Comparison of ENCODE assay signal across 8 mouse cellular contexts in the genomic region with DNA sequence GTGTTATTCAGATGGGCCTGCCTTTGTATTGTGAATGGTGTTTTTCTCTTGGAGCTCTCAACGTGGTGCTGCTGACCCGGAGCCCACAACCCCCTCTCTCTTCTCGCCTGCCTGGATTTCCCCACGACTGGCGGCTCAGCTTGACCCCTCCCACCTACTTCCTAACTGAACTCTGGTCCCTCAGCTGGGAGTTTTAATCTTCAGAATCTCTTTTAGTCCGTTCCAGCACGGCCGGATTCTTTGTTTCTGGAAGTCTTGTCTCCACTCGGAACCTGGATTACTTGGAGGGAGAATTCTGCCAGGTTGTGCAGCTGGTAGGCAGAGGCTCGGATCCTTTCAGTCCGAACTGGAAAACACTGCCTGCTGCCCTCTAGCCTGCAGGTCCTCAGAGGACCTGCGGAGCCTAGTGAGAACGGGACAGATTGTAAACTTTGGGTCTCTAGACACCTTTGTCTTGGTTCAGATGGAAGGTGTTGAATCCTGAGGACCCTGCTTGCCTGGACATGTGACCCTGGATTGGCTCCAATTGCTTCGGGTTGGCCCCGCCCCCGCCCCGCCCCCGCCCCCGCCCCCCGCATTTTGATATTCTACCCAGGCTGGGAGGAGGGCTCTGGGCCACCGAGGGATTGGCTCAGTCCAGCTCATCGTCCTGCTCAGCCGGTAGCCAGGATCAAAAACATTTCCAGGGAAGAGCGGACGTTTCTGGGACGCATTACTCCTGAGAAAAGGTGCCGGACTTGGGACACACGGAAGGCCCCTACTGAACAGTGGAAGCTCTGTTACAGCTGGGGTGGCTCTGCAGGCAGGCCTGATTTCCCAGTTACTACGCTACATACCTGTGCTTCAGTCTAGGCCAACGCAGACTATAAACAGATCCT. TPM values are rescaled to one million over a fixed set of nuclear protein-coding genes. Genes with fewer than 3 reads are reported as not detected.
A peak's percentile ranks its signal among the peaks of the same experiment; 100 is the strongest.
DNase-seq lines count a peak whose midpoint lies in the region; ATAC-seq and TF ChIP-seq lines count a peak whose summit lies in the region.

Cyp4f17 (plus strand) TSS at position 200 of the 878 bp plus-strand sequence.

- peak within 1 kb of the TSS; percentile 73 for H3K9ac ChIP-seq in hindbrain, embryonic 14.5 days
- peak within 1 kb of the TSS; percentile 90 for H3K9ac ChIP-seq in liver, adult 2 months (ENCODE audit: low read depth, low read length)
- peak within 1 kb of the TSS; percentile 62 for H3K9ac ChIP-seq in midbrain, embryonic 16.5 days (ENCODE audit: low read depth, low read length)

- DNase-seq in cerebellum, postnatal 14 days, result peak; percentile 29 to 46
- DNase-seq in cerebellum, adult 8-10 months, result no peak
- peak; percentile 50 to 72 for DNase-seq in adrenal gland, postnatal 36 days
- peak; percentile 64 for DNase-seq in forelimb bud, embryonic 11.5 days (ENCODE audit: low read depth, low spot score)
- DNase-seq in hindbrain, embryonic 14.5 days (ENCODE audit: low spot score), result peak; percentile 59
- DNase-seq in liver, adult 2 months (ENCODE audit: extremely low read depth, low read depth, low spot score), result peak; percentile 78
- DNase-seq in left cerebral cortex, adult 8-10 months (ENCODE audit: low spot score in 2 of 2), result no peak

- peak within 1 kb of the TSS; percentile 62 for H3K4me2 ChIP-seq in hindbrain, embryonic 14.5 days (replicated peaks)
- peak within 1 kb of the TSS; percentile 88 for H3K4me2 ChIP-seq in midbrain, embryonic 16.5 days (ENCODE audit: low read length)

- peaks cover 18% of the 10 kb centered on the region; the same call in 1 of the 2 replicates for H3K4me1 ChIP-seq in hindbrain, embryonic 14.5 days (replicated peaks; ENCODE audit: control insufficient read depth, insufficient read depth, low read length)
- peaks cover 20% of the 10 kb centered on the region for H3K4me1 ChIP-seq in liver, adult 2 months (ENCODE audit: control insufficient read depth, insufficient read depth, low read length)
- H3K4me1 ChIP-seq in midbrain, embryonic 16.5 days (ENCODE audit: control insufficient read depth, insufficient read depth, low read length), result peaks cover 19% of the 10 kb centered on the region

- H3K9me3 ChIP-seq in hindbrain, embryonic 14.5 days (ENCODE audit: control insufficient read depth, low read length), result no peaks in the 10 kb centered on the region
- no peaks in the 10 kb centered on the region for H3K9me3 ChIP-seq in midbrain, embryonic 16.5 days (replicated peaks; ENCODE audit: control insufficient read depth, low read length, poor library complexity, severe bottlenecking)

- ATAC-seq in hindbrain, embryonic 14.5 days (ENCODE audit: low FRiP score), result peak; percentile 88
- ATAC-seq in midbrain, embryonic 16.5 days, result peak; percentile 90

- H3K36me3 ChIP-seq in hindbrain, embryonic 14.5 days (replicated peaks; ENCODE audit: control insufficient read depth, insufficient read depth), result no peaks in the 10 kb centered on the region
- peaks cover 13% of the 10 kb centered on the region for H3K36me3 ChIP-seq in liver, adult 2 months (ENCODE audit: control insufficient read depth, insufficient read depth, low read length)
- no peaks in the 10 kb centered on the region for H3K36me3 ChIP-seq in midbrain, embryonic 16.5 days (ENCODE audit: control insufficient read depth, insufficient read depth, low read length)

- peak within 1 kb of the TSS; percentile 34 for H3K4me3 ChIP-seq in hindbrain, embryonic 14.5 days (replicated peaks; ENCODE audit: low read length)
- H3K4me3 ChIP-seq in liver, adult 2 months (ENCODE audit: insufficient read depth, low read depth, low read length), result peak within 1 kb of the TSS; percentile 61
- peak within 1 kb of the TSS; percentile 48 for H3K4me3 ChIP-seq in midbrain, embryonic 16.5 days (ENCODE audit: low read depth, low read length)

- no peaks in the 10 kb centered on the region for H3K27me3 ChIP-seq in hindbrain, embryonic 14.5 days (ENCODE audit: control insufficient read depth, insufficient read depth, low read length)
- no peaks in the 10 kb centered on the region for H3K27me3 ChIP-seq in liver, adult 2 months (ENCODE audit: control insufficient read depth, insufficient read depth, low read length)
- no peaks in the 10 kb centered on the region for H3K27me3 ChIP-seq in midbrain, embryonic 16.5 days (ENCODE audit: control insufficient read depth, insufficient read depth, low read depth, low read length)

- no peak for TF ChIP-seq CTCF in liver, adult 2 months (IDR thresholded peaks at IDR 0.05; ENCODE audit: low read depth, low read length)

- no peaks in the 10 kb centered on the region; the same call in 1 of the 2 replicates for H3K79me2 ChIP-seq in liver, adult 2 months (ENCODE audit: control insufficient read depth, insufficient read depth, low read length)

- H3K27ac ChIP-seq in hindbrain, embryonic 14.5 days, result peak within 1 kb of the TSS; percentile 57
- H3K27ac ChIP-seq in liver, adult 2 months (replicated peaks; ENCODE audit: insufficient read depth, low read depth, low read length), result peak within 1 kb of the TSS; percentile 90
- peak within 1 kb of the TSS; percentile 82 for H3K27ac ChIP-seq in midbrain, embryonic 16.5 days (ENCODE audit: low read length)

- TF ChIP-seq POLR2A in liver, adult 2 months (IDR thresholded peaks at IDR 0.05; ENCODE audit: extremely low read depth, insufficient read depth, low read length), result peak; percentile 88

- under 1% methylated on average over 30 of the region's 30 CpGs for WGBS in hindbrain, embryonic 14.5 days
- under 1% methylated on average over 30 of the region's 30 CpGs for WGBS in liver, adult 2 months
- WGBS in midbrain, embryonic 16.5 days, result under 1% methylated on average over 30 of the region's 30 CpGs

RNA-seq across cellular contexts. Expression of gene Cyp4f17, which starts in this region (rescaled TPM):
- total RNA-seq in adrenal gland, postnatal 36 days (2021), result 1 to 10 TPM; 6.9 to 8.8 TPM
- polyA plus RNA-seq in hindbrain, embryonic 14.5 days (2014; fragmentation: Nextera tagmentation; extraction: Ambion mirVana), result 6.8 and 10.5 TPM in 2 replicates
- 10.2 and 14.1 TPM in 2 replicates for total RNA-seq in liver, adult 2 months (2014; rRNA removed)
- 18.7 and 20.1 TPM in 2 replicates for polyA plus RNA-seq in liver, adult 2 months (2012; rRNA removed)
- polyA plus RNA-seq in midbrain, embryonic 16.5 days (2015; fragmentation: Nextera tagmentation; extraction: Ambion mirVana), result 12.4 and 15.7 TPM in 2 replicates
- total RNA-seq in left cerebral cortex, adult 8-10 months (2022), result 1 to 10 TPM; 3.9 to 6.4 (median 4.6) TPM

Comparison
In these comparisons a context has a peak if more than half of its experiments do, and no peak if none do; other contexts are left out.
1. DNase-seq: peak in cerebellum, postnatal 14 days (2 of 2), adrenal gland, postnatal 36 days (2 of 2), forelimb bud, embryonic 11.5 days (single experiment), hindbrain, embryonic 14.5 days (single experiment) and liver, adult 2 months (single experiment); none in cerebellum, adult 8-10 months (single experiment) and left cerebral cortex, adult 8-10 months (0 of 2).
2. Peak in every context shown above with its lines, with median percentiles within 50 percentile points of each other: H3K27ac ChIP-seq, H3K4me3 ChIP-seq and H3K9ac ChIP-seq.